Mouse (Mus musculus) kidney, postnatal 0 days (tissue): ENCODE data around the gene Scube2. TPM values are rescaled to one million over a fixed set of nuclear protein-coding genes. Genes with fewer than 3 reads are reported as not detected.

Source experiments
- ATAC-seq: fragments of 200-750 bp; cut with Nextera tagmentation; replicated peaks from 2 replicates; pipeline ENCODE4 v1.8.0; 2017; ENCODE audit warnings: low read depth, moderate number of reproducible peaks, moderate TSS enrichment, moderate library complexity; ENCODE audit not compliant: low FRiP score
- DNase-seq: peaks from one replicate; pipeline ENCODE4 v3.0.0-alpha.2; 2016; ENCODE audit warnings: low spot score
- H3K27ac ChIP-seq: fragments of 300-500 bp; sonication (generic); 2 replicates; pipeline ENCODE4 v1.5.1; 2014; ENCODE audit warnings: mild to moderate bottlenecking
- H3K27me3 ChIP-seq: fragments of 300-500 bp; sonication (generic); 2 replicates; pipeline ENCODE4 v1.6.1; 2014; ENCODE audit warnings: low read length, mixed read lengths; ENCODE audit not compliant: insufficient read depth
- H3K36me3 ChIP-seq: fragments of 300-500 bp; sonication (generic); 2 replicates; pipeline ENCODE4 v1.6.1; 2014; ENCODE audit warnings: low read length, mixed read lengths; ENCODE audit not compliant: insufficient read depth
- H3K4me1 ChIP-seq: fragments of 300-500 bp; sonication (generic); replicated peaks from 2 replicates; pipeline ENCODE4 v1.6.1; 2014; ENCODE audit warnings: antibody characterized with exemption, low read length, mixed read lengths; ENCODE audit not compliant: insufficient read depth
- H3K4me2 ChIP-seq: fragments of 300-500 bp; sonication (generic); 2 replicates; pipeline ENCODE4 v1.6.1; 2014; ENCODE audit warnings: mild to moderate bottlenecking, low read length, moderate library complexity, mixed read lengths
- H3K4me3 ChIP-seq: fragments of 300-500 bp; sonication (generic); replicated peaks from 2 replicates; pipeline ENCODE4 v1.5.1; 2014; ENCODE audit warnings: low read depth, low read length
- H3K9ac ChIP-seq: fragments of 300-500 bp; sonication (generic); 2 replicates; pipeline ENCODE4 v1.6.1; 2014; ENCODE audit warnings: low read depth, low read length
- H3K9me3 ChIP-seq: fragments of 300-500 bp; sonication (generic); replicated peaks from 2 replicates; pipeline ENCODE4 v1.6.1; 2016; ENCODE audit warnings: low read length, inconsistent platforms, mixed read lengths
- CTCF ChIP-seq: IDR thresholded peaks from 2 replicates; pipeline ENCODE4 v1.5.1; 2016; ENCODE audit warnings: antibody characterized with exemption, low read depth, mild to moderate bottlenecking, moderate library complexity
- WGBS: fragments of 180-500 bp; shearing (Covaris S2); extraction: QIAGEN DNeasy Blood & Tissue Kit; methylation state at CpG from one replicate; pipeline ENCODE4 v1.1.7; 2014; 5-methylcytosine and 5-hydroxymethylcytosine counted together
- polyA plus RNA-seq: library from polyadenylated mRNA; unstranded; fragments of >200 nt; fragmentation: Nextera tagmentation; extraction: Ambion mirVana; gene quantifications from 2 replicates; pipeline ENCODE4 v1.2.1, GENCODE M21; 2015

Scube2 gene
- polyA plus RNA-seq, 1 experiment from 2014 or later = 2.0 TPM

DNA sequence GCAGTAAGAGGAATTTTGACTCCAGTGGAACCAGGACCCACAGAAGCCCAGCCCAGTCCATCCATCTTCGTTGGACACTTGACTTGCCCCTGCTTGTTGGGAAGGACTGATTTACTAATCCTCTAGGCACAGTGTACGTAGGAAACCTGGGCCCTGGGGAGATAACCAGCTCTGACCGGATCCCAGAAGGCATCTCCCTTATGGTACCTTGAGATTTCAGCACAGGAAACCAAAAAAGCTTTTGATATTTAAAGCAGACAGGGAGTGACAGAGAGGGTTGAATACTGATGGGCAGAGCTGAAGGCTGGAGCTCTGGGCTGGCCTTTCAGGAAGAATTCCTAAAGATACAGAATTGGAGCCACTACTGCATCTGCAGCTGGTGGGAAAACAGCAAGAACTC lies 10.1 kb upstream of the Scube2 start:
- ATAC-seq (no peak), DNase-seq (no peak)
- WGBS = 62% methylated on average over 3 of the region's 3 CpGs

DNA sequence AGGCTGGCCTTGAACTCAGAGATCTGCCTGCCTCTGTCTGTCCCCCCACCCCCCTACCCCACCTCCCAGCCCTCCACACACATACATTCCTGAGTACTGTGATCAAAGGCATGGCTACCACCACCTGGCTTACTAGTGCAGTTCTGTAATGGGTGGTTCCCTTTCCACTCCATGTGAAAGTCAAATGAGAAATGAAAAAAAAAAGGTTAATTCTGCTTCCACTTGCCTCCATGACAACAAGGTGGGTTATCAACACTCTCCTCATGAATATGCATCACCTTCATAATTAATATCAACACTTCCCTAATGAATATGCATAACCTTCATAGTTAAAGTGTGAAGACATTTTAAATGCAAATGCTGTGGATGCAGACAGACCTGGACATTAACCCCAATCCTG lies 9.6 kb upstream of the Scube2 start:
- Histone ChIP-seq H3K27ac (no peak overlapping the region), H3K4me2 (no peak overlapping the region), H3K4me1 (no peaks in the 10 kb centered on the region), H3K36me3 (no peaks in the 10 kb centered on the region), H3K9me3 (no peaks in the 10 kb centered on the region), H3K4me3 (no peak overlapping the region), H3K9ac (no peak overlapping the region), H3K27me3 (no peaks in the 10 kb centered on the region)
- no peak for ATAC-seq
- DNase-seq = no peak
- no peak for TF ChIP-seq CTCF

More for the DNA sequence above, 10.1 kb upstream of the Scube2 start:
- Histone ChIP-seq H3K36me3 (no peaks in the 10 kb centered on the region), H3K27ac (no peak overlapping the region), H3K9me3 (no peaks in the 10 kb centered on the region), H3K4me1 (no peaks in the 10 kb centered on the region), H3K27me3 (no peaks in the 10 kb centered on the region), H3K9ac (no peak overlapping the region), H3K4me2 (no peak overlapping the region), H3K4me3 (no peak overlapping the region)
- TF ChIP-seq CTCF = no peak

DNA sequence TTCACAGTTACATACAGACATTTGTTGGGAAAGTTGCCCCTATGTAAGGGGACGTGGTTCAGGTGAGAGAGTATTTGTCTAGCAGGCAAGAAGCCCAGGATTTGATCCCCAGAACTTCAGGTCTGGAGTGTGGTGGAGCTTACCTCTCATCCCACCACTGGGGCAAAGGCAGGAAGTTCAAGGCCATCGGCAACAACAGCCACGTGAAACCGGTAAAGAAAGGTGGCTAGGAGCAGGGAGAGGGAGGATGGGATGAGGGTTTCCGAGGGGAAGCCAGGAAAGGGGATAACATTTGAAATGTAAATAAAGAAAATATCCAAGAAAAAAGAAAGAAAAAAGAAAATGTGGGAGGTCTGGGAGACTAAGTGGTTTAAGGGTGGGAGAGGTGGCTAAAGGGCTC lies 7.7 kb upstream of the Scube2 start:
- no peak overlapping the region for H3K4me3 ChIP-seq
- H3K36me3 ChIP-seq = no peaks in the 10 kb centered on the region
- H3K4me2 ChIP-seq = no peak overlapping the region
- no peak overlapping the region for H3K27ac ChIP-seq
- 37% methylated on average over 5 of the region's 5 CpGs for WGBS
- no peaks in the 10 kb centered on the region for H3K9me3 ChIP-seq
- H3K27me3 ChIP-seq = no peaks in the 10 kb centered on the region
- no peaks in the 10 kb centered on the region for H3K4me1 ChIP-seq
- ATAC-seq (no peak), DNase-seq (no peak)
- H3K9ac ChIP-seq = no peak overlapping the region
- no peak for TF ChIP-seq CTCF

DNA sequence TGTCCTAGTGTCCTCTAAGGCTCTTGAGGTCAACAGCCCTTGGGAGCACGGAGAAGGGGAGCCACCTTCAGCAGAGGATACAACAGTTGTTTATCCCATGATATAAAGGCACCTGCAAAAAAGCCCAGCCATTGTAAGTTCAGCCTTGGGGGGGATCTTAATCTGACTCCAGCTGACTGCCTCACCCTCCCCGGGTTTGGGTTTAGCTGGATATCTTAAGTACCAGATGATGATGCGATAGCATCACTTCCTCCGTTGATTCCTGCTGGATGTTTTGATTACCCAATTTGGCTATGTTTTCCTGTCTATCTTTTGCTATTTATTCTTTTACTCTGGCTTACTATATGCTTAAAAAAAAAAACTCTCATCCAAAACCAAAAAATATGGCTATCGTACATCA lies 5.8 kb upstream of the Scube2 start:
- Histone ChIP-seq H3K36me3 (no peaks in the 10 kb centered on the region), H3K9me3 (no peaks in the 10 kb centered on the region), H3K27me3 (no peaks in the 10 kb centered on the region), H3K4me1 (no peaks in the 10 kb centered on the region), H3K27ac (no peak overlapping the region), H3K4me2 (no peak overlapping the region), H3K4me3 (no peak overlapping the region), H3K9ac (no peak overlapping the region)
- DNase-seq (no peak), ATAC-seq (no peak)
- WGBS = 81% methylated on average over 5 of the region's 5 CpGs
- TF ChIP-seq CTCF = no peak

DNA sequence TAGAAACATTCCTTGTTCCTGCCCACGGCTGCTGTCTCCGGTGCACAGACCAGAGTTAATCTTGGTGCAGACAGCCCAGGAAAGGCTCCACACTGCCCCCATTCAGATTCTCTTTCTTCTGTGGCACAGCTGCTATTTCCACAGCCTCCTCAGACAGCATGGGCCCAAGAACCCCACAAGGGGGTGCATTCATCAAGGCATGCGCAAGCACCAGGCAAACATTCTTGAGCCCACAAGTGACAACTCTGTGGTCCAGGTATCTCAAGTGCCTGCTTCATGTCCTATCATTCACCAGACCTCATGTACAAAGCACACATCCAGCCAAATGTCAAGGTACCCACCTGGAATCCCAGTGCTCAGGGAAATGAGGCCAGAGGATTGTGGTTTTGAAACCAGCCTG lies 3.0 kb upstream of the Scube2 start:
- no peak for ATAC-seq
- no peaks in the 10 kb centered on the region for H3K27me3 ChIP-seq
- no peak overlapping the region for H3K9ac ChIP-seq
- WGBS = 35% methylated on average over 3 of the region's 3 CpGs
- peak; percentile 52 for TF ChIP-seq CTCF
- no peak overlapping the region for H3K4me2 ChIP-seq
- H3K4me1 ChIP-seq = no peaks in the 10 kb centered on the region
- no peaks in the 10 kb centered on the region for H3K9me3 ChIP-seq
- no peaks in the 10 kb centered on the region for H3K36me3 ChIP-seq
- no peak overlapping the region for H3K27ac ChIP-seq
- DNase-seq = peak; percentile 45
- no peak overlapping the region for H3K4me3 ChIP-seq

DNA sequence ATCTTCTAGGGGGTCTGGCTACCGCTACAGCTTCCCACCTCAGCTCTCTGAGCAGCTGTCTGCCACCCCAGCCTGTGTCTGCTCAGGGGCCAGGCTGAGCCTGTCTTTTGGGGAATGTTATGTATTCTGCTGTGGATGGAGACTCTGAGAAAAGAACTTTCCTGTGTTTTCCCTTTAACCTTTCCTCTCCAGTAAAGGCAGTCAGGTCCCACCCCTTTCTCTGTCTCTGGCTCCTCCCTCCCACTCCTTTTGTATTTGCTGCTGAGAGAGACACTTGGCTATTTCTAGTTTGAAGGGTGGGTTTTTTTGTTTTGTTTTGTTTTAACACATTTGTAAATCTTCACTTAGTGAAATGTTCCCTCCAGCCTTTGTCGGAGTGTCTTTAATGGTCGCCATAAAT lies 1.2 kb upstream of the Scube2 start:
- no peak overlapping the region for H3K9ac ChIP-seq
- ATAC-seq (no peak), DNase-seq (peak; percentile 53)
- H3K9me3 ChIP-seq = no peaks in the 10 kb centered on the region
- no peaks in the 10 kb centered on the region for H3K27me3 ChIP-seq
- TF ChIP-seq CTCF = no peak
- H3K27ac ChIP-seq = no peak overlapping the region
- no peaks in the 10 kb centered on the region for H3K4me1 ChIP-seq
- 48% methylated on average over 3 of the region's 3 CpGs for WGBS
- no peak overlapping the region for H3K4me3 ChIP-seq
- H3K36me3 ChIP-seq = no peaks in the 10 kb centered on the region
- no peak overlapping the region for H3K4me2 ChIP-seq

DNA sequence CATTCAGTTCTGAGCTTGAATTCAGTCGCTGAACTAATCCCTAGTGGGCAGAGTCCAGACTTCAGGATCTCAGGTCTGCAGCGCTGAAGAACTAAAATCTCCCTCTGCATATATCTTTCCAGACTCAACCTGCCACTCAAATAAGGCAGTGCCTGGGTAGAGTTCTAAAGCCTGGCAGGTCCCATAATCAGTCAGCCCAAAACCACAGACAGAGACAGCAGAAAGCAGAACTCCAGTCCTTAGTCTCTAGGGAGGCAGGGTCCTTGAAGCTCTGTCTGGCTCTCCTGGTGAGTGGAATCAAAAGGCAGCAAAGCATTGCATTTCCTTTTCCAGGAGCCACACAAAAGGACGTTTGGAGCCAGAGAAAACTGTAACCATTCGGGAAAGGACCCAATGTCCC lies 1.9 kb downstream of the Scube2 start:
- Histone ChIP-seq H3K27me3 (no peaks in the 10 kb centered on the region), H3K4me2 (no peak overlapping the region), H3K4me1 (no peaks in the 10 kb centered on the region), H3K4me3 (no peak overlapping the region), H3K9ac (no peak overlapping the region), H3K9me3 (no peaks in the 10 kb centered on the region), H3K36me3 (no peaks in the 10 kb centered on the region), H3K27ac (no peak overlapping the region)
- WGBS = 26% methylated on average over 4 of the region's 4 CpGs
- ATAC-seq = no peak
- no peak for DNase-seq
- TF ChIP-seq CTCF = no peak
